Mouse (Mus musculus) heart, embryonic 11.5 days (tissue): ENCODE data around the gene Abcb5. TPM values are rescaled to one million over a fixed set of nuclear protein-coding genes. Genes with fewer than 3 reads are reported as not detected.
A peak's percentile ranks its signal among the peaks of the same experiment; 100 is the strongest.

Experiments used
- ATAC-seq: fragments of 200-750 bp; cut with Nextera tagmentation; replicated peaks from 2 replicates; pipeline ENCODE4 v1.8.0; 2017; ENCODE audit warnings: moderate library complexity; ENCODE audit not compliant: insufficient number of reproducible peaks, low FRiP score, low TSS enrichment
- H3K27ac ChIP-seq: fragments of 300-500 bp; sonication (generic); 2 replicates; pipeline ENCODE4 v1.5.1; 2014; ENCODE audit warnings: mild to moderate bottlenecking, low read depth, low read length
- H3K27me3 ChIP-seq: fragments of 300-500 bp; sonication (generic); 2 replicates; pipeline ENCODE4 v1.6.1; 2014; ENCODE audit warnings: mild to moderate bottlenecking, low read length, mixed read lengths; ENCODE audit not compliant: control insufficient read depth, insufficient read depth
- H3K36me3 ChIP-seq: fragments of 300-500 bp; sonication (generic); 2 replicates; pipeline ENCODE4 v1.6.1; 2014; ENCODE audit warnings: mild to moderate bottlenecking, low read length, moderate library complexity, mixed read lengths; ENCODE audit not compliant: control insufficient read depth, insufficient read depth
- H3K4me1 ChIP-seq: fragments of 300-500 bp; sonication (generic); 2 replicates; pipeline ENCODE4 v1.6.1; 2014; ENCODE audit warnings: low read length; ENCODE audit not compliant: control insufficient read depth, insufficient read depth
- H3K4me2 ChIP-seq: fragments of 300-500 bp; sonication (generic); 2 replicates; pipeline ENCODE4 v1.6.1; 2014; ENCODE audit warnings: mild to moderate bottlenecking, moderate library complexity
- H3K4me3 ChIP-seq: fragments of 300-500 bp; sonication (generic); 2 replicates; pipeline ENCODE4 v1.5.1; 2014; ENCODE audit warnings: low read depth, low read length
- H3K9ac ChIP-seq: fragments of 300-500 bp; sonication (generic); 2 replicates; pipeline ENCODE4 v1.6.1; 2014; ENCODE audit warnings: mild to moderate bottlenecking, low read depth, low read length, moderate library complexity
- H3K9me3 ChIP-seq: fragments of 300-500 bp; sonication (generic); replicated peaks from 2 replicates; pipeline ENCODE4 v1.6.1; 2016; ENCODE audit warnings: low read length; ENCODE audit not compliant: control insufficient read depth
- WGBS: fragments of 180-500 bp; shearing (Covaris S2); extraction: QIAGEN DNeasy Blood & Tissue Kit; methylation state at CpG from one replicate; pipeline ENCODE4 v1.1.7; 2014; ENCODE audit not compliant: insufficient replicate concordance; 5-methylcytosine and 5-hydroxymethylcytosine counted together
- polyA plus RNA-seq: library from polyadenylated mRNA; unstranded; fragments of >200 nt; fragmentation: Nextera tagmentation; extraction: Ambion mirVana; gene quantifications from 2 replicates; pipeline ENCODE4 v1.2.1, GENCODE M21; 2014

Abcb5 gene
- polyA plus RNA-seq, 1 experiment from 2014 or later = 0.13 TPM

- Histone ChIP-seq H3K36me3 (no peaks in the 10 kb centered on the region), H3K9me3 (no peaks in the 10 kb centered on the region), H3K4me3 (no peak overlapping the region), H3K27ac (no peak overlapping the region), H3K4me1 (0 out of 2 replicates have a peak, but pooled peaks cover 3% of the 10 kb centered on the region), H3K9ac (no peak overlapping the region), H3K27me3 (peaks cover 63% of the 10 kb centered on the region), H3K4me2 (no peak overlapping the region)
- no peak for ATAC-seq
- 7% methylated on average over 5 of the region's 5 CpGs for WGBS
Measured at GRCm38 (mm10) chr12:118839398-118839797, 126.8 kb downstream of the Abcb5 start.

DNA sequence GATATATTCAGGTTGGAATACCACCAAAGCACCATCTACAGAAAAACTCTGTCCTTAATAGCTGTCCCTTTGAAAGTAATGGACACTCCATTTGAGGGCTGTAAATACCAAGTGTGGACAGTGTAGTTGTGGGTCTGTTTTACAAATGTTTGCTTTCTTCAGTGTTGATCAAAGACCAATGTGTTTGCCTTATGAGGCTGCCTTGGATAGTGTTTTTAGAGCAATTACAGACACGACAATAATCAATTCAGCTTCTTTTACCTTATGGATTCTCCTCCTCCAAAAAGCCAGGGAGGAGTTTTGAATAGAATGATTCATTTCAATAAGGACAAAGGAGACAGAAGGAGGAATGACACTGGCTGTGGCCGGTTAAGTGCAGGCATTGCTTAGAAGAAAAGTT, 128.0 kb downstream of the Abcb5 start:
- no peaks in the 10 kb centered on the region for H3K9me3 ChIP-seq
- H3K4me1 ChIP-seq = 0 out of 2 replicates have a peak, but pooled peaks cover 3% of the 10 kb centered on the region
- ATAC-seq = no peak
- no peak overlapping the region for H3K9ac ChIP-seq
- no peaks in the 10 kb centered on the region for H3K36me3 ChIP-seq
- 4% methylated on average over 2 of the region's 2 CpGs for WGBS
- peaks cover 54% of the 10 kb centered on the region for H3K27me3 ChIP-seq
- no peak overlapping the region for H3K4me3 ChIP-seq
- no peak overlapping the region for H3K4me2 ChIP-seq
- H3K27ac ChIP-seq = no peak overlapping the region

DNA sequence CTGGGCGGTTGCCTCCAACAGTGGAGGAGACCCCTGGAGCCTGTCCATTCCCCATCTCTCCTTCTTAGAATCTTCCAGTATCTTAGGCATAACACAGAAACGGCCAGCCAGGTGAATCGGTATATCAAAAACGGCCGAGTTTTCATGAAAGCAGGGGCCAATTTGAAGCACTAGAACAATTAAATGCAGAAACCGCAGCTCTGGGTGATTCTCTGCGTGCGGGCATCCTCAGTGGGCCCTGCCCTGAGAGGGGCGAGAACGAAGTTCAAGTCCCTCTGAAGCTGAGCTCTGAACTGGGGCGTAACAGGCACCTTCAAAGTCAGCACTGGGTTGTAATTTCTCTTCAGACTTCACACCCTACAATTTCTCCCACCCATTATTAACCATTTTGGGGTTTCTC, 128.9 kb downstream of the Abcb5 start:
- H3K9ac ChIP-seq = no peak overlapping the region
- ATAC-seq = no peak
- no peaks in the 10 kb centered on the region for H3K9me3 ChIP-seq
- H3K4me3 ChIP-seq = peak overlapping the region; percentile 61
- H3K36me3 ChIP-seq = no peaks in the 10 kb centered on the region
- peaks cover 45% of the 10 kb centered on the region for H3K27me3 ChIP-seq
- H3K4me2 ChIP-seq = peak overlapping the region; percentile 90
- H3K4me1 ChIP-seq = no peaks in the 10 kb centered on the region
- WGBS = 2% methylated on average over 11 of the region's 11 CpGs
- H3K27ac ChIP-seq = no peak overlapping the region

DNA sequence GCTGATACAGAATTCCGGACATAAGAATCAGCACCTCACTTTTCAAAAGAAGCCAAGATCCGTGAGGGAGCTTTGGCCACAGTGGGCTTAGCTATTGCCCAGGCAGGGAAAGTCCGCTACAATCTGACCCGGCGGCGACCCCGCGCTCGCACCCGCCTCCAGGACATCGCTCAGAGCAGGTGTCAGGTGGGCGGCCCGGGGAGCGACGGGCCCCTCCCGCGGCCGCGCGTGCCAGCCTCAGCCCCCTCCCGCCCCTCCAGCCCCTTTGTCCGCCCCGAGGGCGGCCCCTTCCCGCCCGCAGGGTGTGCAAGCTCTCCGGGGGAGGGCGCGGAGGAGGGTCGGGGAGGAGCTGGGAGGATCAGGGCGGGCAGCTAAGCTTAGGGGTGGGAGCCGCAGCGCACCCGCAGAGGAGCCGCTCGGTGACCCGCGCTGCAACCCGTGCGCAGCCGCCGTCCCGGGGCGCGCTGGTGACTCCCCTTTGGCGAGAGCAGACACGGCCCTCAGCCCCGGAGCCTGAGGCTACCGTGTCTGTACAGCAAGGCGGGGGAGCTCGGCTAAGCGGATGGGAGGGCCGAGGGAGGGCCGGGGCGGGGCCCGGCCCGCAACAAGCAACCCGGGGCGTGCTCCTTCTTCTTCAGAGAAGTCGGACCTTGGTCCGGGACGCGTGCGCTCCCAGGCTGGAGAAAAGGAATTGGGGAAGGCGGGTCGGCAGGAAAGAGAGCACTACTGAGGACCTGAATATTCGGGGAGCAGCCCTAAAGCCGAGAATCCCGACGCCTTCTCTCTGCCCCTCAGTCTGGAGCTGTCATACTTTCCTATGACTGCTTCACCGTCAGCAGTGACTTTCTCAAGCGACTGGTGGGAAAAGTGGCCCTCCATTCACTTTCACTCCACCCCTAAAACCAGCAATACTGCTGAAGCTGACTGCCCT, 129.5 kb downstream of the Abcb5 start:
- no peaks in the 10 kb centered on the region for H3K9me3 ChIP-seq
- peaks cover 45% of the 10 kb centered on the region for H3K27me3 ChIP-seq
- no peaks in the 10 kb centered on the region for H3K4me1 ChIP-seq
- no peaks in the 10 kb centered on the region for H3K36me3 ChIP-seq
- peak overlapping the region; percentile 90 for H3K4me2 ChIP-seq
- H3K27ac ChIP-seq = no peak overlapping the region
- ATAC-seq = peak; percentile 83
- H3K9ac ChIP-seq = peak overlapping the region; percentile 52
- WGBS = under 1% methylated on average over 67 of the region's 72 CpGs
- H3K4me3 ChIP-seq = peak overlapping the region; percentile 61

- no peaks in the 10 kb centered on the region for H3K4me1 ChIP-seq
- WGBS = 81% methylated on average over 6 of the region's 6 CpGs
Measured at GRCm38 (mm10) chr12:118829881-118830280, 136.3 kb downstream of the Abcb5 start.

More at GRCm38 (mm10) chr12:118829881-118830280, 136.3 kb downstream of the Abcb5 start:
- Histone ChIP-seq H3K36me3 (no peaks in the 10 kb centered on the region), H3K9ac (no peak overlapping the region), H3K4me2 (no peak overlapping the region), H3K4me3 (no peak overlapping the region), H3K9me3 (no peaks in the 10 kb centered on the region), H3K27ac (no peak overlapping the region), H3K27me3 (no peaks in the 10 kb centered on the region)
- no peak for ATAC-seq

Other genes starting within 250 kb of the Abcb5 start
- 0.07 and 0.14 TPM in 2 replicates for gene Sp8, start 120.1 kb downstream of the Abcb5 start, polyA plus RNA-seq